Mouse (Mus musculus): ENCODE results near the gene Prkar1a.
A peak's percentile ranks its signal among the peaks of the same experiment; 100 is the strongest.
"Not testable (repeated sequence)": the region's sequence is repeated elsewhere in the genome, so short reads cannot be mapped to it uniquely, and the experiment has no call there.

The Prkar1a gene

DNA sequence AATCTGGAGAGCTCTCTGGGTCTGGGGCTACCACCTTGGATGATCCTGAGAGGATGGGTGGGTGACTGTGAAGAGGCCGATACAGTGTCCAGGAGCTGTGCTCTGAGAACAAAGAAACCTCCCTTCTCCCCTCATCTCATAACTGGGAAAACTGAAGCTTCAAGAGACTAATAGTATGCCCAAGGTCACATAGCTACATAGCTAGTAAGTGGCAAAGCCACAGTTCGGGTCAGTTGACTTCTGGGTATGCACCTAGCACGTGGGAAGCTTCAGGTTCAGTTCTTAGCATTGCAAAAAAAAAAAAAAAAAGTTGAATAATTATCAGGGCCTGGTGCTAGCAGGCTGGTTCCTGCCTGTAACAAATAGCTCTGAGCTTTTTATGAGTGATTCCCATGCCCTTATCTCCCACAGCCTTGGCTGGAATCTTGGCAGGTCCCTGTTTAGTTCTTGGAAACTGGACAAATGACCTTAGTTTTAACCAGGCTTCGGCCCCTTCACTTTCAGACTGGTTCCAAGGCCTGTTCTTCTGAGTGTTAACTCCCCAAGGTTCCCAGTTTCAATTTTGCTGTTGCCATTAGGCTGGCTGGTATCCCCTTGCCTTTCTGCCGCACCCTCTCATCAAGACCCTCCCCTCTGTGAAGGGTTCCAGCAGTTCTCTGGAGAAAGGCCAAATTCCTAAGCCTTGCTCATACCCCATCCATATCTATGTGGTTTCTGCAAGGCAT is 7.5 kb upstream of the Prkar1a start:
- DNase-seq (ENCODE audit: low spot score in 2 of 2): peak in 1 of 2 experiments; percentile 27

DNA sequence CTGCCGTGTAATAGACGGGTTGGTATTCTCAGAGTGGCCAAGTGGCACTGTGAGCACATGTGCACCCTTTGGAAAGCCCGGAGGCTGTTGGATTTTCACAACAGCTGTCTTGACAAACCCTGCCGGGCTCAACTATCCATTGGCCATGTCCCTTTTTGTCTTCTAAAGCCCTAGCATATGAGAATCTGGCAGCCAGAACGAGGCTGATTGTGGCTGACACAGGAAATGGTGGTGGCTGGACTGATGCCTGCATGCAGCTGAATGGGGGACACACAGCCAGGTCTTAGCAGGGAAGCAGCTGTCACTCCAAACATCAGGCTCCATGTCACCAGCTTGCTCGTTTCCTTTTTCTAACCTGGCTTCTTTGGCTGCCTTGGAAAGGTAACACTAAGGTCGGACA is 695 bp upstream of the Prkar1a start:
- no peak for DNase-seq (ENCODE audit: low spot score in 2 of 2)

DNA sequence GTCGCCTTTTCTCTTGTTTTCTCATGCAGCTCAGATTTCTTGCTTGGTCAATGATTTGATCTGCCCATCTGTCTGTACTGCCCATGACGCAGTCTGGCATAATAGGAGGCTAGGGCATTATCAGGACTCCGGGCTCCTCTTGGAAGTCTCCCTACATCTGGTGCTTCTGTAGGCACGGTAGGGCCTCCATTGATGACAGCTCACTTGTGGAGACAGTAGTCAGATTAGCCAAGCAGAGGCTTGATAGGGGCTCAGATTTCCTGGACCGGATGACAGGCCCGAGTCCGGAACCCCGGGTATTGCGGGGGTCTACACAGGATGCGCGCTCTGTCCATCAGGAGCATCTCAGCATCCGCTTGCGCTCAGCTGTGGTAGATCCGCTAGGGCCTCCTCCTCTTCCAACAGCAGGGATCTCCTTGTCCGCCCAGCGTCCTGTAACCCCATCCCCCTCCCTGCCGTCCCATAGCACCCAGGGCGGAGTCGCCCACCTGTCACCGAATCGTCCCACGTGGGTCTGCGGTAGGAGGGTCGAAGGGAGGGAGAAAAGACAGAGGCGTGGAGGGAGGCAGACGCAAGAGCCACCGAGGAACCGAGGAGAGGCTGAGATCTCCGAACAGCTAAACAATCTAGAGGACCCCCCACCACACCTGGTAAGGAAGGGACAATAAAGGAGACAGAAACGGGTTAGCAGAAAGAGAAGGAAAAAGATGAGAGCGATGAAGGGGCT is 933 bp downstream of the Prkar1a start:
- peak; percentile 69 to 75 for DNase-seq (ENCODE audit: low spot score in 2 of 2)

DNA sequence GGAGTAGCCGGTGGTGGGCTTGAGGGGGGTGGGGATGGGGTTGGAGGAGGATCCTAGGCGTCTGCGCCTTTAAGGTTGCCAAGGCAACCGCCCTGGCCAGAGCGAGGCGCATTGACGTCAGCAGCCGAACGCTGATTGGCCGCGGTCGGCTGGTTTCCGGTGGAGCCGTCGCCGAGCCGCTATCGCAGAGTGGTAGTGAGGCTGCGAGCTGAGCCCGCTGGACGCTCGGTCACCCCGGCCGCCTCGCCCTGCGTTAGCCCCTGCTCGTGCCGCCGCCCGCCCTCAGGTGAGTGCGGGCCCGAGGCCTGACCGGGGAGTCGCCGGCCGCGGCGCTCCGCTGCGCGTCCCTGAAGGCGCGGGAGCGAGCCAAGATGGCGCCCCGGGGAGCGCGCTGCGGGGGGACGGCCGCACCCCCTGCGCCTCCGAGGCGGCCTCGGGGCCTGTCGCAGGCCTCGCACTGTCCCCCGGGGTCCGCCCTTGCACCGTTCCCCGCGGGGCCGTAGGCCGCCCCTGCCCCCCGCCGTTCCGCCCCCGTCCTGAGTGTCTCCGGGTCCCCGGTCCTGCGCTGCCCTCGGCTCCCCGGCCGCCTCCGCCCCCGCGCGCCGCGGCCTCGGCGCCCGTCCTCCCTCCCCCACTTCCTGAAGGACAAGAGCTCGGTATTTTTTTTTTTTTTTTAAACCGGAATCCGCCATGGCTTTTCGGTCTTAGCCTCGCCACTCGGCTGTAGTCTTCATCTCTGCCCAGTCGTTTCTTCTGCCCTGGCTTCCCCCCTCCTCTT is 1.8 kb downstream of the Prkar1a start:
- peak; percentile 88 to 89 for DNase-seq (ENCODE audit: low spot score in 2 of 2)

DNA sequence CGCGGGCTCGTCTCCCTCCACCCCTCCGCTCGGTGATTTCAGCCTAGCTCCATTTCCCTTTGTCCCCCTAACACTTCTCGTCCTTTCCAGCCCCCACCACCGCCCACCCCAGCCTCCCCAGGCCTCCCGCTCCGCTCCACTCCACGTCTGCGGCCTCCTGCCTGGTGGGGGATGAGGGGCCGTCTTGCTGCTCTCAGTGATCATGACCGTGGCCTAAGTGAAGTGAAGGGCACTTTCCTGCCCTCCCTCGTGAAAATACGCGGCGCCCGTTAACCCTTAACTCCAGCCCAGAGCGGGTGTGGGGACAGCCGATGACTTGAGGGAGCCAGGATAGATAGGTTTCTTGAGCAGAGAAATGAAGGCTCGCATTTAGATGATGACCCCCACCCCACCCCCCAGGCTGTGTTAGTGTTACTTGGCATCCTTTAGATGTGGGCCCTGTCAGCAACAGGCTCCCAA is 2.4 kb downstream of the Prkar1a start:
- peak in 1 of 2 experiments; percentile 30 for DNase-seq (ENCODE audit: low spot score in 2 of 2)

DNA sequence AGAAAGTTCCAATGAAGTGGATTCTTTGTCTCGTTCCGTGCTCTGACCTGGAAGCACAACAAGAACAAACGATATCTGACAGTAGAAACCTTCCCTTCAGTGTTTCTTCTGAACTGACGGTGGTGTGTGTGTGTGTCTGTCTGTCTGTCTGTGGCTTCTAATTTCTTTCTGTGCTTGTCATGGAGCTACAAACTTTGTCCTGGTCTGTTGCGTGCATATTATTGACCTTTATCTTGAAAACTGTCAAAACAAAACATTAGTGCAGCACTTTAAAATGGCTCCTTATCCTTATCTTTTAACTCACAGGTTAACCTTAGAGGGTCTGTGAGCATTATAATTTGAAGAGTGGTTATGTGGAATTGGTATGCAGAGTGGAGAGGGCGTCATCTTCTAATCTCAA is 3.3 kb downstream of the Prkar1a start:
- DNase-seq (ENCODE audit: low spot score in 2 of 2): no peak

DNA sequence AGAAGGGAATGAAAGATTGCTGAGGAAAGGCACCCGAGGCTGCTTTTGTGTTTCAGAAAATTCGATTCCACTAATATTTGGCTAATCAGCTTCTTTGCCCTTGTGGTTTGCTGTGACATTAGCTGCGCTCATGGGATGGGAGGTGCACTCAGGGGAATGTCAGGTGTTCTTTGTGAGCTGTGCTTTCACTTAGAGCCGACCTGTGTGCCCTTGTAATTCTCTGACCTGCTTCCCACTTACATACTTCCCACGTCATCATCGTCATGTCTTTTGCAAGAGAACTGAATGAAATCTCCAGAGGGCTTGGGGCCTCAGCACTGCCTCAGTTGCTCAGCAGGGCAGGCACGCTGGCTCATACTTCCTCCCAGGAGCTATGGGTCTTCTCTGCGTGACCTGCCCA is 4.0 kb downstream of the Prkar1a start:
- DNase-seq (ENCODE audit: low spot score in 2 of 2): no peak

DNA sequence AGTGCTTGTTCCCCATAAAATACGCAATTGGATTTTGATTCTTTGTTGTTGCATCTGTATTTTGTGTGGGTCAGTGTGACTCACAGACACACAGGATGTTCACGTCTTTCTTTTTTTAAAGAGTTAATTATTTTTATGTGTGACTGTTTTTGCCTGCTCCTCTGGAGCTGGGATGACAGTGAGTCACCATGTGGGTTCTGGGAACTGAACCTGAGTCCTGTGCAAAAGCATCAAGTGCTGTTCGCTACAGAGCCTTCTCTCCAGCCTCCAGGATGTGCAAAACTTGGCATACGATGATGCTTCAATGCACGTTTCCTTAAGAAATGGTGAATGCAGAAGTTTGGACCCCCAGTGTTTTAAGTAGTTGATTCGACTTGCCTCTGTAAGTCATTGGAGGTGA is 5.4 kb downstream of the Prkar1a start:
- no peak for DNase-seq (ENCODE audit: low spot score in 2 of 2)

DNA sequence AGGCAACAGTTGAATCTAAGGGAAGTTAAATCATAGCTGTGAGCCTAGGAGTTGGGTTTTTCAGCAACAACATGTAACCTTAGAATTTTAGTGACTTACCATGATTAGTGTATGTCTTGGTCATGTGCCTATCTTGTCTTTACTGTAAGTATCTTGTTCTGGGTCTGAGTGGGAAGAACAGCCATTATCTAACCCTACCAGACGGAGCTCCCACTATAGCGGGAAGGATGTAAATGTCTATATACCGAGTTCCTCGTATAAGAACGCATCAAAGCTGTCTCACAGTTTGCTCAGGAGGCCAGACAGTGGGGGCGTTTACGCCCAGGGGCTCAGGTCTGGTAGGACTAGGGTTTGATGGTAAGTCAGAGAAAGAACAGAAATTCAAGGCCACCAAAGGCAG is 7.0 kb downstream of the Prkar1a start:
- DNase-seq (ENCODE audit: low spot score in 2 of 2): no peak

DNA sequence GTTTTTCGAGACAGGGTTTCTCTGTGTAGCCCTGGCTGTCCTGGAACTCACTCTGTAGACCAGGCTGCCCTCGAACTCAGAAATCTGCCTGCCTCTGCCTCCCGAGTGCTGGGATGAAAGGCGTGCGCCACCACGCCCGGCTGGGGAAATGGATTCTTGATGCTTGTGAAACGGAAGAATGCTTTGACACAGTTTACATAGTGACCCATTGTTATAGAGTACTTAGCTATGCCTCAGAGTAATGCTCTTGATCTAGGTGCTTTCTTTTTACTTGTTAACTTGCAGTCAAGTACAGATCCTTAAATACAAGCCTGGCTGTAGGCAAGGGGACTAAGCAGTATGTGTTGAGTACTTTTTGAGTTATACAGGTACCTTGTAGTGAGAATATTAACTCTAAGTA is 11.3 kb downstream of the Prkar1a start:
- not testable (repeated sequence) for DNase-seq (ENCODE audit: low spot score in 2 of 2)

DNA sequence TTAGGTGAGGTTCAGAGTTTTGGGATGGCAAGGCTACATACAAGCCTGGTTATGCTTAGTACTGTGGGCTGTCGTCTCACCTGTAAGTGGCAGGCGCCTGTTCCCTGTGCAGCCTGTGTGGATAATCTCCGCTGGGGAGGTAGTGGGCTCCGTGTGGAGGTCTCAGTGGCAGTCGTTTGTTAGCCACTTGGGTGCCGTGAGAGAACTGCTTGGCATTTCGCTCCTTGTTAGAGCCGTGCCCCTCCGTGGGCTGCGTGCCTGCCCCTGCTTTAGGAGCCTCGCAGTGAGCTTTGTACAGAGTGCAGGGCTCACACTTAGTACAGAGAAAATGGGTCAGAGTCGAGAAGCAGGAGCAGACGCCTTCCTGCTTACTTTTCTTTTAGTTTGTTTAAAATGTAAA is 15.1 kb downstream of the Prkar1a start:
- DNase-seq (ENCODE audit: low spot score in 2 of 2): no peak

DNA sequence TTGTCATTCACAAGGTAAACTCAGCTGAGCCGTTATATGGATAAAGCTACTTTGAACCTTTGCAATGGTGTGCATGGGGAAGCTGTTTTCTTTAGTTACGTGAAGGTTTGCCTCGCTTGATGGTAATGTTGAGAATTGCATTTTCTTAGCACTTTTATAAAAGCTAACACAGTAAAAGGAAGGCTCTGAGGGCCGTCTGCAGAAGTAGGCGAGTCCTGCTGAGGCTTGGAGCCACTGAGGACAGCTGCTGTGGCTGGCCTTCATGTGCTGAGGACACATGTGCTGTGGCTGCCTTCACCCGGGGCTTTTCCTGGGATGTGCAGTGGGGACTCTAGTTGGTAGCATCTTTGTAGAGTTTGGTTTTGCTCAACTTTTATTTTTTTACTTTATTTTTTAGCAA is 16.2 kb downstream of the Prkar1a start:
- no peak for DNase-seq (ENCODE audit: low spot score in 2 of 2)

DNA sequence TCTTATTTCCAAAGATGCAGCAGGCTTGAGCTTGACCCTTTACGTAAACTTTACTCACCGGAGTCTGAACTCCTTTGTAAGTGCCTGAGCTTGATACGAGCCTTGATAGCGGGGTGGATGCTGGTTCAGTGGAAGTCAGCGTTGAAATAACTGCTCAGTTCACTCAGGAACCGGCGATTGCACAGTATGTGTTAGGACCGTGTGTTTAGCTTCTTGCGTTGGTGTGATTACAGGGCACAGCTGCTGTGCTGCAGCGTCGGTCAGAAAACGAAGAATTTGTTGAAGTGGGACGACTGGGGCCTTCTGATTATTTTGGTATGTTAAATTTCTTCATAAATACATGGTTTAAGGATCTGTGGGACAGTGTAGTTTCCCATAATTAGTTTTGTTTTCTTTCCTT is 17.2 kb downstream of the Prkar1a start:
- no peak for DNase-seq (ENCODE audit: low spot score in 2 of 2)

DNA sequence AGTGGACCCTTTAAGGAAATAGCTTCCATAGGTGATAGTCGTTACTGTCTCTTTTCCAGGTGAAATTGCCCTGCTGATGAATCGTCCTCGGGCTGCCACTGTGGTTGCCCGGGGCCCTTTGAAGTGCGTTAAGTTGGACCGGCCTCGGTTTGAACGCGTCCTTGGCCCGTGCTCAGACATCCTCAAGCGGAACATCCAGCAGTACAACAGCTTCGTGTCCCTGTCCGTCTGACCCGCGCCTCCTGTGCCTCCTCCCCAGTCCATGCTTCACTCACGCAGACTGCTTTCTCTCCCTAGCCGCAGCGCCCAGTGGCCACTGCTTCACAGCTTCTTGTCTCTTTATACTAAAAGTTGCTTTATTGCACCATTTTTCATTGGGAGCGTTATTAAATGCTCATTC is 18.2 kb downstream of the Prkar1a start:
- no peak for DNase-seq (ENCODE audit: low spot score in 2 of 2)

DNA sequence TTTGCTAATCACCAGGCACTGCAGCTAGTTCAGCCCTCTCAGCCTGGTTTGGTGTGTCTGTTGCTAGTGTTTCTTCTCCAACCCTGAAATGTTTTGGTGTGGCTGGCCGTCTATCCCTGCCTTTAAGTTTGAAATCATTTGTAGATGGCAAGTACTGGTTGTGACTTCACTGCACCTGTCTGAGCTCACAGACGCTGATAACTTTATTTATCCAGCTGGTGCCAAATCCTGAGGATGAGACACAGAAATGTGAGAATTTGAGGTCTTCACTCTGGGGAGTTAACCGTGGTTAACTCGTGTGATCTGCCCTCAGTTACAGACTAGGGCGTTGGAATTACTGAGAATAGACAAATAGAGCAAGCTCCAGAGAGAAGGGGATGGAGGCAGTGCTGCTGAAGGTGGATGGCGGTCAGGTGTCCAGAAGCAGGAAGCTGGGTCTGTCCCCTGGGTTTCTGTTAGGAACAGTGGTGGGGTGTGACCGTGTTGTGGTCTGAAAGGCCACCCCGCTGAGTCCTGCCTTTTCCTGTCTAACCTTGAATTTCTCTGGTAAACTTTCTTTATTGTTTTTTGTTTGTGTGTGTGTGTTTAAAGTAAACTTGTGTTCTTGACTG is 19.0 kb downstream of the Prkar1a start:
- no peak for DNase-seq (ENCODE audit: low spot score in 2 of 2)

DNA sequence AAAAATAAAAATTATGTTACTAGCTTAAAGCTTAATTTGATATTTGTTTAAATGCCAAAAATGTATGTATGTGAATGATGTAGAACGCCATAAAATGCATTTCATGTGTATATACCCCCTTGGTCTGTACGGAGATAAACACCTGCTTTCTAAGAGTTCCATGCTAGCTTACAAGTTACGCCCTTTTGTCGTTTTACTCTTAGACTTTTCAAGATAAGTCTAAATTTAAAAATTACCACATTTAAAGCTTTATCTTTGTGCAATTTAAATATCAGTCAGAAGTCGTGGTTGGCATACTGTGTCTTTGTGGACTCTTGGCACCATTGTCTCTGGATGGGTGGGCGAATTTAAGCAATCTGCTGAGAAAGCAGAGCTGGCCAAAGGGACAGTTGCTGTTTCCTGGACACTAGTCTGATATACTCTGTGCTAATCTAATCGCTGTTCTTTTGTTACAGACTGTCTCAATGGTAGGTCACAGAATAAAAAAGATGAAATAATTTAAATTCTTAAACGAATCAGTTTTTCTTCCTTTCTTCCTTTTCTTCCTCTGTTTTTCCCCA is 20.0 kb downstream of the Prkar1a start:
- no peak for DNase-seq (ENCODE audit: low spot score in 2 of 2)

DNA sequence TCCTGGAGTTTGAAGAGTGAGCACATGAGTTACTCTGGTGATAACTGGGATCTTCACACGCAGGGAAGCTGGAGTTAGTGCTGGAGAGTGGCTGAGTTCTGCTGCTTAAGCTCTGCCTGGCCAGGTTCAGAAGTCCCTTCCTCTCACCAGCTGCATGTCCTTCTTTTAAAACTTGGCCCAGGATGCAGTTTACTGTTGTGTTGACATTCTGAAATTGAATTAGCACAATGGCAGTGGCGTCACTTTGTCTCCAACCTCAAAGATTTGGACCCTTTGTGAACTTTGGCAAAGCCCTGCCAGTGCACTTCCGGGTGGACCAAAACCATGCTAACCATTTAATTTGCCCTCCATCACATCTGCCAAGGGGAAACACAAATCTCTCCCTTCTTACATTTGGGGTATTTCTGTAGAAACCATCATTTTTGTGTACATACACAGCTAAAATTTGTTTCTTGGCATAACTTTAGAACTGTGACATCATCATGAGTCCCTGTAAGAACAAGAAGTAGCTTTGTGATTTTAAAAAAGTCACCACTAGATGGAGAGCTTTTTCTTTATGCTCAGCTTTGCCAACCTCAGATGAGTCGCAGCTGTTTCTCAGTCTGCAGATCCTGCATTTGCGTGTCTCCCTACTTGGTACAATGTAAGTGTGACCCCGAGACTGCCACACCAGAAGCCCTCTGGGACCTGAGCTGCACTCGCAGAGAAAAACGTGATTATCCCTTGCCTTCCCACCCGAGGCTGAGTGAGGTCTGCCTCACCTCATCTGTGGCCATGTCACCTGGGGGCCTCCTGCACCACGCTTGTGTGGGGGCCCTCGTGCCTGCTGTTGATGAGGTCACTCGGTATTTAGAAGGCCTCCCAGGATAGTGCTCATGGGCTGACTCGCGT is 21.1 kb downstream of the Prkar1a start:
- DNase-seq (ENCODE audit: low spot score in 2 of 2): no peak

DNA sequence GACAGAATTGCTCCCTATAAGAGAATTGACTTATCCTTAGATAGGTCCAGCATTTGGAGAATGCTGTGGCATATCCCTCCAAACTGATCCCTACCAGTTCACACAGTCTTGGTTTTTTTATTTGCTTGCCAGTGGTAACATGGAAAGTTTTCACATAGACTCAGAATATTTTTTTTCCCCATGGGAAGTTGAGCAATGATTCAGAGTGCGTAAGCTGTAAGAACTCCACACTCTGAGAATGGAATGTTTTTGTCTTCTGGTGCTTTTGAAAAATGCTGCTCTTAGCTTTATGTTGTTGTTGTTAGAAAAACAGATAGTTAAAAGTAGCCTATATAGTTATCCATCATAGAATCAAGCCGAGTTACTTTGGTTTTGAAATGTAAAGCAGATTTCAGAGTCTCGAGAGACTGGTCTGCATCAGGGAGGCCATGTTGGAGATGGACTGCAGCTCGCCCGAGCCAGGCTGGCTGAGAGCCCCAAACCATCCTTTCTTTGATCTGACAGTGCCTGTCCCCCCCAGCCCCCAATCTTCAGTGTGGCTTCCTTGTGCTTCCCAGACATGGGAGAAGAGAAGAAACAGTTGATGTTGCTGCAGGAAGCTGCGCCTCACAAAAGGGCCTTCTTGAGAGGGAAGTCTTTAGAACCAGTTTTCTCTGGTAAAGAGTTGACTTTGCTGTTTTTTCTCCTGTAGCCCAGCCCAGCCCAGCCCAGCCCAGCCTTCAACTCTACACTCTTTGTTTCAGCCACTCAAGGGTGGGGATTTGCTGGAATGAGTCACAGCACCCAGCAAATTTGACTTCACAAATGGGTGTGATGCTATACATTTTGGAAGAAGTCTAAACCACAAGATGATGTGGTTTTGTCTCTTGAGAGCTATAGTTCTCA is 22.2 kb downstream of the Prkar1a start:
- no peak for DNase-seq (ENCODE audit: low spot score in 2 of 2)

DNA sequence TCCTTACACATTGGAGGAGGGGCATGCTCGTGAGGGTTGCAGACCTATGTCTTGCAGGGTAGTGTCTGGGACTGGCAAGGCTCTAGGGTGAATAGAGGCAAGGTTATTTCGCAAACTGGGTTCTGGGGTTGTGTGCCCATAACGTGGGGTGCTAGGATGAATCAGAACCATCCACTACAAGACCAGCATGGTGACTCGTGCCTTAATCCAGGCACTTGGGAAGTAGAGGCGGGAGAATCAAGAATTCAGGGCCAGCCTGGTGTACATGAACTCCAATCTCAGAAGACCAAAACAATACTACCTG is 22.8 kb downstream of the Prkar1a start:
- DNase-seq (ENCODE audit: low spot score in 2 of 2): no peak

DNA sequence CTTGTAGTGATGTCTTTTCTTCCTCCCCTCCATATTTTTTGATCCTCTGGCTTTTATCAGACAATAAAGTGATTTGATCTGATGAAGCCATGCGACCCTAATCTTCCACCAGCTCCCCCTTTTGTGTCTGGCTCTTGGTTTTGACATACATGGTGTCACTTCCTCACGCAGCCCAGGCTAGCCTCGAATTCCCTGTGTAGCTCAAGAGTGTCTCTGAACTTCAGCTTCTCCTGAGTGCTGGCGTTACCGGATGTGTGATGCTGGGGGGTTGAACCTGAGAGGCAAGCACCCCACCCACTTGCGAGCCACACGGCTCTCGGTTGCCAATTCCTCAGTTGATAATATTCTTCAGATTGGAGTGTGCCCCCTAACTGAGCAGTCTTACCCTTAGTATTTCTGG is 23.2 kb downstream of the Prkar1a start:
- no peak for DNase-seq (ENCODE audit: low spot score in 2 of 2)

Data from urinary bladder, postnatal 4 days (tissue).